Mouse (Mus musculus): ENCODE data around the gene Map3k3. TPM values are rescaled to one million over a fixed set of nuclear protein-coding genes. Genes with fewer than 3 reads are reported as not detected.

Map3k3 gene
- total RNA-seq, 1 experiment: 43.7 TPM

DNA sequence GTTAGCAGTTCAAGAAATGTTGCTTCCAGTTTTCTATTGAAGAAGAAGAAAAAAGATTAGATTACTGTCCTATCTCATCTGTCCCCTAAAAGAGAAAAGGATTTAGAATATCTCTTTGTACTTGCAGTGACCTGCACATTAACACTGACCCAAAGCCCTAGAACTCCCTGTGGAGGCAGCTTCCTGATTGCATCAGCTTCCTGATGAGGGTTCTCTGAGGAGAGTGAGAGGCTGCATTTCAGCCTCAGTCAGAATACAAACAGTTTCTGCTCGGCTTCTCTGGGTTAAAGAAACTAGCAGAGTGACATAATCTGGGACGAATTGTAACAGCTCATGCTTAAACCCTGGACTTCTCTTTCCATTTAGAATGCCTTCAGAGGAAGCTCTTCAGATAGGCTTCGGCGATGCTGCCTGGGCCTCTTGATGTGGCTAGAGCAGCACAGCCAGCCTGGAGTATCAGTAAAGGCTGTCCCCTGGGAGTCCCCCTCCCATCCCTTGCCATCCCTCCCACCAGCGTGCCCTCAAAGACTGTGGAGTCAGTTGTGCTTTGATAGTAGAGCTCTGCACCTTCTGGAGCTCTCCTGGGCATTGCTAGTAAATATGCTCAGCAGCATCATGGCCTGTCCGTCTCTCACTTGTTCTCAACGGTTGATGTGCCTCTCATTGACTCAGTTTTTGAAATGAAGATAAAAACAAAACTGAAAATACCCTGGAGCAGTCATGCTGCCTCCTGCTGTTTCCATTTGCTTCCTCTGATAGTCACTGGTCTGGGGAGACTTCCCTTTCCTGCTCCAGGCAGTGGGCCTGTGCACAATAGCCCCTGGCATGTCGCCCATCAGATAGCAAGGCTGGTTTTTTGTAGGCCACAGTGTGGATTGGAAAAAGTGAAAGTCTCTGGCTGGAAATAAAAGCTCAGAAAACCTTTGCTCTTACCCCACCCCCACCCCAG lies 50.4 kb downstream of the Map3k3 start:
- no peaks in the 10 kb centered on the region for H3K9me3 ChIP-seq (ENCODE audit: control insufficient read depth, insufficient read depth, low read depth, low read length)
- peaks cover 6 to 9% of the 10 kb centered on the region in 2 experiments; a peak in 3 of 4 replicates for H3K4me1 ChIP-seq (ENCODE audit: control insufficient read depth in 2 of 2, insufficient read depth in 2 of 2, low read length in 2 of 2, poor library complexity in 1 of 2)
- in situ Hi-C loops (cut with MboI; ENCODE audit: low sequenced_read_pairs in 2 of 2, unreplicated experiment in 2 of 2): no loop called here
- peak overlapping the region; percentile 82 for H3K27ac ChIP-seq (ENCODE audit: insufficient read depth, low read depth, low read length, poor library complexity, severe bottlenecking)
- no peak overlapping the region for H3K4me3 ChIP-seq (ENCODE audit: insufficient read depth in 1 of 2, low read depth in 1 of 2, low read length in 2 of 2, poor library complexity in 1 of 2, severe bottlenecking in 1 of 2)
- DNase-seq (ENCODE audit: low read depth, low spot score): peak; percentile 4
- no peaks in the 10 kb centered on the region for H3K36me3 ChIP-seq (ENCODE audit: control insufficient read depth, insufficient read depth, low read length, poor library complexity, severe bottlenecking)
- TF ChIP-seq ZC3H11A (IDR thresholded peaks at IDR 0.05; ENCODE audit: borderline replicate concordance, low read depth, low read length) (no peak), MAFK (IDR thresholded peaks at IDR 0.05; ENCODE audit: insufficient read depth, low read depth, low read length) (no peak), HCFC1 (IDR thresholded peaks at IDR 0.05; ENCODE audit: borderline replicate concordance, insufficient read depth, low read length) (no peak), ZNF384 (IDR thresholded peaks at IDR 0.05; ENCODE audit: low read depth, low read length) (no peak), CHD2 (IDR thresholded peaks at IDR 0.05; ENCODE audit: low read depth, low read length) (no peak)
- peak overlapping the region; percentile 62 for H3K9ac ChIP-seq (ENCODE audit: insufficient read depth, low read depth, low read length, poor library complexity, severe bottlenecking)

DNA sequence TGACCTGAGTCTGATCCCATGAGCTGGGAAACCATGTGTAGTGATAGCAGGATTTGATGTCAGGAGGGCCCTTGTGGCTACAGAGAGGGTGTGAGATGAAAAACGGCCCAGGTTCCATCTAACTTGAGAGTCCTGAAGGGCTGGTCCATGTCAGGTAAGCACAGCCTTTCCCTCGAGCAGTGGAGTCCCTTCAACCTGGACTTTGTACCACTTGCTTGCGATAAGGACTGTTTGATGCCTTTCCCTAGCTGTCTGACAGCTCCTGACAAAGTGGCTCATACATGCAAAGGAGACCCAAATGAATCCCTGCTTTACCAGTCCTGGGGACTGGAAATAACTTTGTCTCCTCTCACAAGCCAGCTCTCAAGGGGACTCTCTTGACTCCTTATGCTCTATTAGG lies 66.8 kb downstream of the Map3k3 start:
- in situ Hi-C loops (cut with MboI; ENCODE audit: low sequenced_read_pairs in 2 of 2, unreplicated experiment in 2 of 2): no loop called here
- no peak for TF ChIP-seq CHD2 (IDR thresholded peaks at IDR 0.05; ENCODE audit: low read depth, low read length)
- TF ChIP-seq MAFK (IDR thresholded peaks at IDR 0.05; ENCODE audit: insufficient read depth, low read depth, low read length): no peak
- TF ChIP-seq ZNF384 (IDR thresholded peaks at IDR 0.05; ENCODE audit: low read depth, low read length): no peak
- no peak for TF ChIP-seq HCFC1 (IDR thresholded peaks at IDR 0.05; ENCODE audit: borderline replicate concordance, insufficient read depth, low read length)
- TF ChIP-seq ZC3H11A (IDR thresholded peaks at IDR 0.05; ENCODE audit: borderline replicate concordance, low read depth, low read length): no peak
- Histone ChIP-seq H3K9me3 (ENCODE audit: control insufficient read depth, insufficient read depth, low read depth, low read length) (no peaks in the 10 kb centered on the region), H3K4me1 (ENCODE audit: control insufficient read depth in 2 of 2, insufficient read depth in 2 of 2, low read length in 2 of 2, poor library complexity in 1 of 2) (no peaks in the 10 kb centered on the region), H3K27ac (ENCODE audit: insufficient read depth, low read depth, low read length, poor library complexity, severe bottlenecking) (no peak overlapping the region), H3K4me3 (ENCODE audit: insufficient read depth in 1 of 2, low read depth in 1 of 2, low read length in 2 of 2, poor library complexity in 1 of 2, severe bottlenecking in 1 of 2) (no peak overlapping the region), H3K9ac (ENCODE audit: insufficient read depth, low read depth, low read length, poor library complexity, severe bottlenecking) (no peak overlapping the region), H3K36me3 (ENCODE audit: control insufficient read depth, insufficient read depth, low read length, poor library complexity, severe bottlenecking) (peaks cover 45% of the 10 kb centered on the region)
- DNase-seq (ENCODE audit: low read depth, low spot score): no peak

DNA sequence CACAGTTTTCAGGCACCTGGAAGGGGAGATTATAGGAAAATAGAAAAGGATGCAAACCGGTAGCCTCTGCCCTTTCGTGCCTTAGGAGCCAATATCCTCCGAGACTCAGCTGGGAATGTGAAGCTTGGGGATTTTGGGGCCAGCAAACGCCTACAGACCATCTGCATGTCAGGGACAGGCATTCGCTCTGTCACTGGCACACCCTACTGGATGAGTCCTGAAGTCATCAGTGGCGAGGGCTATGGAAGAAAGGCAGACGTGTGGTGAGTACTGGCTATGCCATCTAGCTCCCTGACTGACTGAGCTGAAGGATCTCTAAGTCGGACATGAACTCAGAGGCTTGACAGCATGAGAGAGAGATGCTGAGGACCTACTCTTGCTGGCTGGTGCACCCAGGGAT lies 67.7 kb downstream of the Map3k3 start:
- Histone ChIP-seq H3K9ac (ENCODE audit: insufficient read depth, low read depth, low read length, poor library complexity, severe bottlenecking) (no peak overlapping the region), H3K27ac (ENCODE audit: insufficient read depth, low read depth, low read length, poor library complexity, severe bottlenecking) (no peak overlapping the region; the same call in 1 of the 2 replicates), H3K36me3 (ENCODE audit: control insufficient read depth, insufficient read depth, low read length, poor library complexity, severe bottlenecking) (peaks cover 48% of the 10 kb centered on the region), H3K4me3 (ENCODE audit: insufficient read depth in 1 of 2, low read depth in 1 of 2, low read length in 2 of 2, poor library complexity in 1 of 2, severe bottlenecking in 1 of 2) (no peak overlapping the region), H3K9me3 (ENCODE audit: control insufficient read depth, insufficient read depth, low read depth, low read length) (no peaks in the 10 kb centered on the region), H3K4me1 (ENCODE audit: control insufficient read depth in 2 of 2, insufficient read depth in 2 of 2, low read length in 2 of 2, poor library complexity in 1 of 2) (no peaks in the 10 kb centered on the region)
- in situ Hi-C loops (cut with MboI; ENCODE audit: low sequenced_read_pairs in 2 of 2, unreplicated experiment in 2 of 2): no loop called here
- TF ChIP-seq CHD2 (IDR thresholded peaks at IDR 0.05; ENCODE audit: low read depth, low read length): no peak
- no peak for TF ChIP-seq ZNF384 (IDR thresholded peaks at IDR 0.05; ENCODE audit: low read depth, low read length)
- TF ChIP-seq MAFK (IDR thresholded peaks at IDR 0.05; ENCODE audit: insufficient read depth, low read depth, low read length): no peak
- no peak for TF ChIP-seq ZC3H11A (IDR thresholded peaks at IDR 0.05; ENCODE audit: borderline replicate concordance, low read depth, low read length)
- TF ChIP-seq HCFC1 (IDR thresholded peaks at IDR 0.05; ENCODE audit: borderline replicate concordance, insufficient read depth, low read length): no peak
- no peak for DNase-seq (ENCODE audit: low read depth, low spot score)

DNA sequence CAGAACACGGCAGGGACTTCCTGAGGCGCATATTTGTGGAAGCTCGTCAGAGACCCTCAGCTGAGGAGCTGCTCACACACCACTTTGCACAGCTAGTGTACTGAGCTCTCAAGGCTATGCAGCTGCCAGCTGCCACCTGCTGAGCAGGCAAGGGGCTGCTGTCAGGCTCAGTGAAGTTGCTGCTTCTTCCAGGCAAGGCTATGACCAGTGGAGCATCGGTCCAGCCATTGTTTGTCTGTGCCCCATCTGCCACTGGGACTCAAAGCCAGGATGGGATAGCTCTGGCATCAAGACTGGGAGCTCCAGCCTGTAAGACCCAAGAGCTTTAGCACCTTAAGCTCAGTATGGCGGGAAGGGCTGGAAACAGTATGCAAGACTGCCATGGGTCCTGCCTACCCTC lies 69.7 kb downstream of the Map3k3 start:
- no peak for TF ChIP-seq HCFC1 (IDR thresholded peaks at IDR 0.05; ENCODE audit: borderline replicate concordance, insufficient read depth, low read length)
- TF ChIP-seq ZNF384 (IDR thresholded peaks at IDR 0.05; ENCODE audit: low read depth, low read length): no peak
- no peaks in the 10 kb centered on the region for H3K9me3 ChIP-seq (ENCODE audit: control insufficient read depth, insufficient read depth, low read depth, low read length)
- no peak overlapping the region for H3K4me3 ChIP-seq (ENCODE audit: insufficient read depth in 1 of 2, low read depth in 1 of 2, low read length in 2 of 2, poor library complexity in 1 of 2, severe bottlenecking in 1 of 2)
- peaks cover 0 to 11% of the 10 kb centered on the region in 2 experiments; a peak in 2 of 4 replicates for H3K4me1 ChIP-seq (ENCODE audit: control insufficient read depth in 2 of 2, insufficient read depth in 2 of 2, low read length in 2 of 2, poor library complexity in 1 of 2)
- H3K27ac ChIP-seq (ENCODE audit: insufficient read depth, low read depth, low read length, poor library complexity, severe bottlenecking): no peak overlapping the region
- in situ Hi-C loops (cut with MboI; ENCODE audit: low sequenced_read_pairs in 2 of 2, unreplicated experiment in 2 of 2): no loop called here
- no peak overlapping the region for H3K9ac ChIP-seq (ENCODE audit: insufficient read depth, low read depth, low read length, poor library complexity, severe bottlenecking)
- H3K36me3 ChIP-seq (ENCODE audit: control insufficient read depth, insufficient read depth, low read length, poor library complexity, severe bottlenecking): peaks cover 48% of the 10 kb centered on the region
- DNase-seq (ENCODE audit: low read depth, low spot score): no peak

Data from ES-E14 (cell line).